Mouse (Mus musculus) limb, embryonic 11.5 days (tissue): ENCODE measurements around the gene Sept5. TPM values are rescaled to one million over a fixed set of nuclear protein-coding genes. Genes with fewer than 3 reads are reported as not detected.

ENCODE experiments used
- ATAC-seq: fragments of 200-750 bp; cut with Nextera tagmentation; 2 replicates; pipeline ENCODE4 v1.8.0; 2017; ENCODE audit warnings: low read depth; ENCODE audit not compliant: insufficient number of reproducible peaks, low FRiP score, low TSS enrichment
- DNase-seq: peaks from one replicate; pipeline ENCODE4 v3.0.0-alpha.2; 2015; ENCODE audit warnings: low spot score
- H3K27ac ChIP-seq: fragments of 300-500 bp; sonication (generic); replicated peaks from 2 replicates; pipeline ENCODE4 v1.5.1; 2014; ENCODE audit warnings: low read depth, mild to moderate bottlenecking, low read length
- H3K27me3 ChIP-seq: fragments of 300-500 bp; sonication (generic); 2 replicates; pipeline ENCODE4 v1.6.1; 2014; ENCODE audit warnings: mild to moderate bottlenecking, low read length, mixed read lengths; ENCODE audit not compliant: control insufficient read depth, insufficient read depth
- H3K36me3 ChIP-seq: fragments of 300-500 bp; sonication (generic); 2 replicates; pipeline ENCODE4 v1.6.1; 2014; ENCODE audit warnings: mild to moderate bottlenecking, low read length, moderate library complexity, mixed read lengths; ENCODE audit not compliant: control insufficient read depth, insufficient read depth
- H3K4me1 ChIP-seq: fragments of 300-500 bp; sonication (generic); 2 replicates; pipeline ENCODE4 v1.6.1; 2014; ENCODE audit warnings: low read length, mixed read lengths; ENCODE audit not compliant: control insufficient read depth, insufficient read depth
- H3K4me2 ChIP-seq: fragments of 300-500 bp; sonication (generic); 2 replicates; pipeline ENCODE4 v1.6.1; 2014; ENCODE audit warnings: low read depth, mild to moderate bottlenecking, moderate library complexity; ENCODE audit not compliant: severe bottlenecking
- H3K4me3 ChIP-seq: fragments of 300-500 bp; sonication (generic); 2 replicates; pipeline ENCODE4 v1.5.1; 2014; ENCODE audit warnings: low read depth, low read length
- H3K9ac ChIP-seq: fragments of 300-500 bp; sonication (generic); 2 replicates; pipeline ENCODE4 v1.6.1; 2014; ENCODE audit warnings: mild to moderate bottlenecking, low read length
- H3K9me3 ChIP-seq: fragments of 300-500 bp; sonication (generic); 2 replicates; pipeline ENCODE4 v1.6.1; 2016; ENCODE audit warnings: low read length; ENCODE audit not compliant: control insufficient read depth
- WGBS: fragments of 180-500 bp; shearing (Covaris S2); extraction: QIAGEN DNeasy Blood & Tissue Kit; methylation state at CpG from one replicate; pipeline ENCODE4 v1.1.7; 2014; 5-methylcytosine and 5-hydroxymethylcytosine counted together
- polyA plus RNA-seq: library from polyadenylated mRNA; unstranded; fragments of >200 nt; fragmentation: Nextera tagmentation; extraction: Ambion mirVana; gene quantifications from 2 replicates; pipeline ENCODE4 v1.2.1, GENCODE M21; 2014

The Sept5 gene
- polyA plus RNA-seq, 1 experiment from 2014 or later: 31.1 TPM

DNA sequence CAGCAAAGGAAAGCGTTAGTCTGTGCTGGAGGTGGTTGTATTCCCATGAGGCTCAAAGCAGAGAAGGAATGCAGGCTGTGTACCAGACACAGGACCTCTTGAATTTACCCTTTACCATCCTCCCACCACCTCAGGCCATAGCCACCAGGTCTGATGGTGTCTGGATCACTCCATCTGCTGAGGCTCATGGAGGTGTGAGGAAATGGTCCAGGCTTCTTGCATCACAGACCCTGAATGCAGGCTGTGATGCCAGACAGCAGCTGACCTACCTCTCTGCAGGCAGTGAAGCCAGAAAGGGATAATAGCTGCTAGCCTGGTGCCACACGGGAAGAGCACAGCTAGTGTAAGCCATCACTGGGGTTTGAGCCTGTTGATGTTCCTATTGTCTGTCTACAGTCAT, 8.6 kb upstream of the Sept5 start:
- no peaks in the 10 kb centered on the region for H3K4me1 ChIP-seq
- no peaks in the 10 kb centered on the region for H3K36me3 ChIP-seq
- H3K9ac ChIP-seq: no peak overlapping the region
- no peak overlapping the region for H3K4me3 ChIP-seq
- 58% methylated on average over 2 of the region's 2 CpGs for WGBS
- no peak overlapping the region for H3K27ac ChIP-seq
- ATAC-seq (no peak), DNase-seq (no peak)
- no peaks in the 10 kb centered on the region for H3K27me3 ChIP-seq
- H3K4me2 ChIP-seq: no peak overlapping the region
- no peaks in the 10 kb centered on the region for H3K9me3 ChIP-seq

DNA sequence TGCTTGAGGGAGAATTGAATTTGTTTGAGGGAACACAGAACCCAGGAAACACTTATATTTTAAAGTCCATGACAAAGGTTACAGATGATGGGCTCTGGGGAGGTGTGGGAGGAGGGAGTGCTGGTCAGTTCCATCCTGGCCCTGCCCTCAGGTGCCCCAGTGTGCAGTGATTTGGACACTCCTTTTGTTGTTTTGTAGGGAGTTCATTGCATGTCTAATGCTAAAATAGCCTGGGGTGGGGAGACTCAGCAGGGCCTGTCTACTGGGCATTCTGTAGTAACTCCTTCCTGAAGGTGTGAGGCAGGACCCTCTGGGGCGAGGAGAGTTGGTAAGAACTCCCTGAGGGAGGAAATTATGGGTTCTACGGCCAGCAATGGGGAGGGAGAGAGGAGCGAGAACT, 7.0 kb upstream of the Sept5 start:
- no peak overlapping the region for H3K27ac ChIP-seq
- ATAC-seq: no peak
- no peak for DNase-seq
- no peaks in the 10 kb centered on the region for H3K36me3 ChIP-seq
- H3K4me3 ChIP-seq: no peak overlapping the region
- H3K4me2 ChIP-seq: no peak overlapping the region
- H3K27me3 ChIP-seq: no peaks in the 10 kb centered on the region
- H3K9me3 ChIP-seq: no peaks in the 10 kb centered on the region
- no peaks in the 10 kb centered on the region for H3K4me1 ChIP-seq
- H3K9ac ChIP-seq: no peak overlapping the region
- WGBS: 54% methylated on average over 3 of the region's 3 CpGs

DNA sequence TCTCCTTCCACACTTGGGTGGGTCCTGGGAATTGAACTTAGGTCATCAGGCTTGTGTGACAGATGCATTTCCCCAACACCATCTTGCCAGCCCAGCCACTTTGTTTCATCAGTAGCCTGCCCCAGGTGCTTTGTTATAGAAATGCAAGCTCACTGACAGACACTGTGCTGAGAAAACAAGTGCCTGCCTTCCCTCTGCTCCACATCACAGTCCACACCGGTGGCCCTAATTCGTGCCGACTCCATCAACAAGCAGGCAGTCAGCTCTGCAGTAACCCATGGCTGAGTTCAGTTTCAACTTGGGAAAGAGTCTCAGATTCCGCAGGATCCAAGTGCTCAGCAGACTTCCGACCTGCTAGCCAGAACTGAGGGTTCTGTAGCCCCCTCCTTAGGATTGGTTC, 6.6 kb upstream of the Sept5 start:
- 81% methylated on average over 5 of the region's 5 CpGs for WGBS
- DNase-seq: no peak

DNA sequence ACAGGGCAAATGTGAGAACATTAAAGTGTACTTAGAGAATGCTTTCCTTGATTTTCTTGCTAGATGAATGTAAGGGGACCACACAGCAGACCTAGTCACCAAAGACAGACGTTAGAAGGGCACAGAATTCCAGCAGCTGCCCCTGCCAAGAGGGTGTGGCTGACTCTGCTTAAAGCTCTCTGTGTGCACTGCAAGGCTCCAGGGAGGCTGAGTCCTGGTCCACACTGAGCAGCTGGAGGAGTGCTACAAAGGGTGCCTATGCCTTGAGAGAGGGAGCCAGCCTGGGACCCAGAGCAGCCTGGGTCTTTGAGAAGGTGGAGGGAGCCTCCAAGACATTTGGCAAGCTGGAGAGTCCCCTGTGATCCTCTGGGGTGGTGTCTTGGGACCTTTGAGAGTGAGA, 3.6 kb upstream of the Sept5 start:
- ATAC-seq: no peak

More for the DNA sequence above, 6.6 kb upstream of the Sept5 start:
- no peak overlapping the region for H3K4me2 ChIP-seq
- no peaks in the 10 kb centered on the region for H3K4me1 ChIP-seq
- H3K9ac ChIP-seq: no peak overlapping the region
- no peaks in the 10 kb centered on the region for H3K27me3 ChIP-seq
- H3K27ac ChIP-seq: no peak overlapping the region
- H3K9me3 ChIP-seq: no peaks in the 10 kb centered on the region
- no peak for ATAC-seq
- H3K36me3 ChIP-seq: no peaks in the 10 kb centered on the region
- H3K4me3 ChIP-seq: no peak overlapping the region

DNA sequence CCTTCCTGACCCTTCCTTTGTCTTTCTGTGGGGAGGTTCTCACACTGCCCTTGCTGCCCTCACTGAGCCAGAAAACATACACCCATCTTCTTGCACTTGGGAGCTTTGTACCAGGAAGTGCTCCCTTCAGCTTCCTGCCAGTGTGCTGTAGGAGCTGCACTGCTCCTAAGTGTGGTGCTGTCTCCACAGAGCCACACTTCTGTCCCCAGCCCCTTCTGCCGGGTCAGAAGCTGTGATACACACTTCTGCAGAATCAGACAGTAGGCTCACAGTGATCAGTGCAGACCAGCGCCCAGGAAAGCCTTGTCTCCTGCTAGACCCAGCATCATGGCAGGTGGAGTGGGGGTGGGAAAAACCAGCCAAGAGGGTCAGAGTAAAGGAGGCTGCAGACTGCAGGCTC, 3.1 kb upstream of the Sept5 start:
- ATAC-seq (no peak), DNase-seq (peak; percentile 19)
- H3K4me3 ChIP-seq: no peak overlapping the region
- WGBS: 64% methylated on average over 2 of the region's 2 CpGs
- H3K27ac ChIP-seq: no peak overlapping the region
- H3K9ac ChIP-seq: no peak overlapping the region
- no peak overlapping the region for H3K4me2 ChIP-seq
- H3K36me3 ChIP-seq: no peaks in the 10 kb centered on the region
- peaks cover 11% of the 10 kb centered on the region for H3K4me1 ChIP-seq
- H3K9me3 ChIP-seq: no peaks in the 10 kb centered on the region
- H3K27me3 ChIP-seq: no peaks in the 10 kb centered on the region

More for the DNA sequence above, 3.6 kb upstream of the Sept5 start:
- no peak overlapping the region for H3K4me2 ChIP-seq
- peak; percentile 19 for DNase-seq
- no peaks in the 10 kb centered on the region for H3K36me3 ChIP-seq
- no peak overlapping the region for H3K9ac ChIP-seq
- H3K27me3 ChIP-seq: no peaks in the 10 kb centered on the region
- H3K9me3 ChIP-seq: no peaks in the 10 kb centered on the region
- H3K4me1 ChIP-seq: peaks cover 9% of the 10 kb centered on the region
- H3K4me3 ChIP-seq: no peak overlapping the region
- WGBS: 39% methylated on average over 1 of the region's 1 CpGs
- H3K27ac ChIP-seq: no peak overlapping the region

DNA sequence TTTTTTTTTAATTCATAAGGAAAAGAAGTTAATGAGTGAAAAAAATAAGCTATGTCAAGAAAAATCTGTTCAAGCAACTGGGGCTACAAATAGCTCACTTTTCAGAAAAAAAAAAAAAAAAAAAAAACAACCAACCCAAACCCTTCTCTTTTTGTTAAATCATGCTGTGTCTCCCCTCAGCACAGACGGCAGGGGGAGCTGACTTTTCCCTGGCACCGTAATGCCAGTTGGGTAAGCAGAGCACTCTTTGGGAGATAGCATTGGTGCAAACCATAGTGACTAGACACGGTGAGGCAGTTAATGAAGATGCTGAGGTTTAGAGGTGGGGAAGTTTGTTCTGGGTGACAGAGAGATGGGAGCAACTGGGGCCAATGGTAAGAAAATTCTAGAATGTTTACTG, 2.3 kb upstream of the Sept5 start:
- no peak for ATAC-seq
- no peaks in the 10 kb centered on the region for H3K36me3 ChIP-seq
- H3K4me1 ChIP-seq: peaks cover 14% of the 10 kb centered on the region
- peaks cover 6% of the 10 kb centered on the region for H3K27me3 ChIP-seq
- H3K9me3 ChIP-seq: no peaks in the 10 kb centered on the region
- H3K4me2 ChIP-seq: no peak overlapping the region
- 55% methylated on average over 3 of the region's 3 CpGs for WGBS
- DNase-seq: no peak
- H3K27ac ChIP-seq: no peak overlapping the region
- no peak overlapping the region for H3K9ac ChIP-seq
- no peak overlapping the region for H3K4me3 ChIP-seq

DNA sequence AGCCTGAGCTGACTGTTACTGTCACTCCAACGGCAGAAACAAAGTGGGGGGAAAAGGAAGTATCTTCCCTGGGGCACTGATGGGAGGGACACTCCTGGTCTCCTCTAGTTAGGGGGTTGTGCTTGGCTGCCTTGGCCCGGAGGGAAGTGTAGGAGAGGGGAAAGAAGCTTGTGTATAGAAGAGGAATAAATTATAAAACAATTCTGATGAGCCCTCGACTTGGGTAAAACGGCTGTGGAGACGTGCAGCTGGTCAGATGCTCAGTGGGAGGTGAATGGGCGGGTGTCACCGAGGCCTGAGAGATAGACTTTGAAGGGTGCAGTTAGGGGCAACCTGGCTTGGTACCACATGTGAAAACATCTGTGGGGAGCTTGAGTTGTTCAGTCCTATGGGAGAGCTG, 1.4 kb upstream of the Sept5 start:
- Histone ChIP-seq H3K4me2 (no peak overlapping the region), H3K27ac (no peak overlapping the region), H3K4me1 (peaks cover 14% of the 10 kb centered on the region), H3K27me3 (peaks cover 15% of the 10 kb centered on the region), H3K9me3 (no peaks in the 10 kb centered on the region), H3K36me3 (no peaks in the 10 kb centered on the region), H3K4me3 (no peak overlapping the region), H3K9ac (no peak overlapping the region)
- DNase-seq (no peak), ATAC-seq (no peak)
- WGBS: 69% methylated on average over 7 of the region's 7 CpGs

DNA sequence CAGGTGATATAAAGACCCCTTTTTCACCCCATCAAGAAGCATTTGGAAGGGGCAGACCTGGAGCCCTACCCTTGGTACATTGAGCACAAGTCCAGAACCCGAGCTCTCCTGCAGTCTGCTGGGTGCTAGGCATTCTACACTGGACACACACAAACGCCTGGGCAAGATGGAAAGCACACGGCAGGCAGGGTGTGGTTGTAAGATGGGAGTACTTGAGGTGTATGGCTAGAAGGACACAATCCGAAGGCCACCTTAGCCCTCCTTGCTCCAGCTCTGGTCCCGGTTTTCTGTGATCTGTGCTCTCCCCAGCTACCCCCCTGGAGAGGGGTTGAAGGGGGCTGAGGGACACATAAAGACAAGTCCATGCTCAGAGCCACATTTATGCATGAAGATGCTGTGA, 537 bp upstream of the Sept5 start:
- DNase-seq (no peak), ATAC-seq (peak; percentile 3)
- Histone ChIP-seq H3K36me3 (no peaks in the 10 kb centered on the region), H3K4me1 (peaks cover 16% of the 10 kb centered on the region), H3K27me3 (peaks cover 24% of the 10 kb centered on the region), H3K9me3 (no peaks in the 10 kb centered on the region), H3K4me3 (peak overlapping the region; percentile 64), H3K27ac (no peak overlapping the region), H3K4me2 (peak overlapping the region; percentile 81), H3K9ac (peak overlapping the region; percentile 60; the same call in 1 of the 2 replicates)
- 44% methylated on average over 5 of the region's 5 CpGs for WGBS

DNA sequence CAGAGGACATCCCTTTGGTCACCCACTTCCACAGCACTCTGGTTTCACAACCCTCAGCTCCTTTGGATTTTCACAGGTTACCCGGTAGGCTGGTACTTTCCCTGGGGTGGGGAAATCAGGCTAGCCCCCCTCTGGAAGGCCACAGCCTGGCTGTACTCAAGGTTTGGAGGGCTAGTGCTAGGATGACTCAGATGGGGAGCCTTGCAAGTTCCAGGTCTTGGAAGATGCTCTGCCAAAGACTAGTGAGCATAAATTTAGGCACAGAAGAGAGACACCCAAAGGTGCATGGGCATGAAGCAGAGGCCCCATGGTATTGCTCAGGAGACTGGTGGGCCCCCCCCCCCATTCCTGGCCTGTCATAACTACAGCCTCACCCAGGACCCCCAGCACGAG, 810 bp downstream of the Sept5 start:
- H3K27ac ChIP-seq: no peak overlapping the region
- peaks cover 37% of the 10 kb centered on the region for H3K27me3 ChIP-seq
- ATAC-seq: no peak

More for the DNA sequence above, 810 bp downstream of the Sept5 start:
- no peaks in the 10 kb centered on the region for H3K36me3 ChIP-seq
- WGBS: 31% methylated on average over 2 of the region's 2 CpGs
- H3K9ac ChIP-seq: peak overlapping the region; percentile 60
- H3K4me2 ChIP-seq: peak overlapping the region; percentile 81
- DNase-seq: no peak
- H3K4me3 ChIP-seq: peak overlapping the region; percentile 64
- H3K9me3 ChIP-seq: no peaks in the 10 kb centered on the region
- peaks cover 16% of the 10 kb centered on the region for H3K4me1 ChIP-seq
